Mouse (Mus musculus) brain, embryonic 14.5 days (tissue): ENCODE measurements at regions not wholly inside any gene's neighbourhood (a gene's known extent, or its start where the extent isn't known, plus 50 kb on each side); places are given as distances from the start of the nearest gene placed in this dataset.

Source experiments
- DNase-seq: peaks from one replicate; pipeline ENCODE4 v3.0.0-alpha.2; 2011; ENCODE audit warnings: low read depth
- CTCF ChIP-seq: fragments of 200-500 bp; IDR thresholded peaks from 2 replicates; pipeline ENCODE4 v1.5.1; 2012; ENCODE audit warnings: inconsistent platforms, mild to moderate bottlenecking, moderate library complexity, borderline replicate concordance; ENCODE audit not compliant: insufficient read depth, insufficient read length; ENCODE audit errors: extremely low read depth
- POLR2A ChIP-seq: fragments of 200-500 bp; IDR thresholded peaks from 2 replicates; pipeline ENCODE4 v1.6.1; 2012; ENCODE audit warnings: mild to moderate bottlenecking, inconsistent platforms, borderline replicate concordance; ENCODE audit not compliant: poor library complexity, insufficient read depth, insufficient read length, severe bottlenecking; ENCODE audit errors: extremely low read depth

- TF ChIP-seq POLR2A: no peak
- no peak for TF ChIP-seq CTCF
- peak; percentile 25 for DNase-seq
Observed at GRCm38 (mm10) chr1:50622870-50623607, 277.4 kb upstream of the Tmeff2 start.

- TF ChIP-seq POLR2A (no peak), CTCF (no peak)
- DNase-seq: no peak
Observed at GRCm38 (mm10) chr1:50629000-50629399, 271.4 kb upstream of the Tmeff2 start.

GRCm38 (mm10) chr1:50629473-50630071, 270.9 kb upstream of the Tmeff2 start:
- TF ChIP-seq CTCF (no peak), POLR2A (no peak)
- DNase-seq: peak; percentile 63

- no peak for DNase-seq
- TF ChIP-seq CTCF (no peak), POLR2A (no peak)
Observed at GRCm38 (mm10) chr1:50637992-50638391, 262.5 kb upstream of the Tmeff2 start.

GRCm38 (mm10) chr1:50646931-50647674, 253.3 kb upstream of the Tmeff2 start:
- peak; percentile 75 for DNase-seq
- TF ChIP-seq POLR2A: no peak
- TF ChIP-seq CTCF: no peak

- TF ChIP-seq CTCF (no peak), POLR2A (no peak)
- DNase-seq: peak; percentile 85
Observed at GRCm38 (mm10) chr1:50651974-50652665, 248.3 kb upstream of the Tmeff2 start.

GRCm38 (mm10) chr1:50665139-50665538, 235.3 kb upstream of the Tmeff2 start:
- TF ChIP-seq CTCF (no peak), POLR2A (no peak)
- DNase-seq: no peak

- DNase-seq: no peak
- TF ChIP-seq POLR2A (no peak), CTCF (no peak)
Observed at GRCm38 (mm10) chr1:50682971-50683370, 217.5 kb upstream of the Tmeff2 start.

GRCm38 (mm10) chr1:50685361-50685760, 215.1 kb upstream of the Tmeff2 start:
- DNase-seq: peak; percentile 13
- TF ChIP-seq CTCF: no peak
- no peak for TF ChIP-seq POLR2A

- TF ChIP-seq POLR2A: no peak
- TF ChIP-seq CTCF: no peak
- no peak for DNase-seq
Observed at GRCm38 (mm10) chr1:50696916-50697315, 203.5 kb upstream of the Tmeff2 start.
